ENCODE assay signal across 12 mouse cellular contexts in genomic region chr4:51657325-51657724, GRCm38 (mm10).
"Had no signal": no experiment of that assay in that cellular context is flagged by ENCODE, and none has a peak within 500 bp of the region (broad histone marks: within the 10 kb centered on the region; RNA-seq: fewer than 3 reads in every experiment).

No protein-coding gene starts in this region.

- H3K36me3 ChIP-seq: limb, embryonic 15.5 days; liver, embryonic 12.5 days; midbrain, embryonic 12.5 days; neural tube, embryonic 13.5 days; stomach, embryonic 15.5 days had no signal

- DNase-seq: kidney, postnatal 36 days; layer of hippocampus, adult 9-11 months; layer of hippocampus, postnatal 36 days; retina, postnatal 1 day; right cerebral cortex, postnatal 4 days; thymus, postnatal 36 days had no signal

- H3K4me3 ChIP-seq: limb, embryonic 15.5 days; liver, embryonic 12.5 days; midbrain, embryonic 12.5 days; neural tube, embryonic 13.5 days; stomach, embryonic 15.5 days had no signal

- H3K4me1 ChIP-seq: limb, embryonic 15.5 days; liver, embryonic 12.5 days; midbrain, embryonic 12.5 days; neural tube, embryonic 13.5 days; stomach, embryonic 15.5 days had no signal

- H3K27ac ChIP-seq: kidney, postnatal 0 days; limb, embryonic 15.5 days; liver, embryonic 12.5 days; midbrain, embryonic 12.5 days; neural tube, embryonic 13.5 days; stomach, embryonic 15.5 days had no signal

- H3K27me3 ChIP-seq: limb, embryonic 15.5 days; liver, embryonic 12.5 days; midbrain, embryonic 12.5 days; neural tube, embryonic 13.5 days; stomach, embryonic 15.5 days had no signal
